Mouse (Mus musculus): ENCODE data around the gene Stambpl1. TPM values are rescaled to one million over a fixed set of nuclear protein-coding genes. Genes with fewer than 3 reads are reported as not detected.

Stambpl1 gene
- polyA plus RNA-seq, 1 experiment from 2014 or later = 3.6 TPM

- Histone ChIP-seq H3K9me3 (ENCODE audit: control insufficient read depth, low read length) (no peaks in the 10 kb centered on the region), H3K9ac (ENCODE audit: low read depth, low read length) (no peak overlapping the region), H3K4me2 (replicated peaks; ENCODE audit: low read depth, low read length) (no peak overlapping the region), H3K27me3 (ENCODE audit: control insufficient read depth, insufficient read depth, low read length) (no peaks in the 10 kb centered on the region), H3K4me3 (ENCODE audit: low read depth, low read length) (no peak overlapping the region), H3K36me3 (ENCODE audit: control insufficient read depth, insufficient read depth, low read length) (no peaks in the 10 kb centered on the region), H3K4me1 (replicated peaks; ENCODE audit: control insufficient read depth, insufficient read depth, low read length) (no peaks in the 10 kb centered on the region), H3K27ac (ENCODE audit: low read depth, low read length) (no peak overlapping the region)
- DNase-seq (ENCODE audit: low spot score) (no peak), ATAC-seq (ENCODE audit: low FRiP score) (no peak)
- WGBS = 93% methylated on average over 5 of the region's 5 CpGs
Measured at GRCm38 (mm10) chr19:34240273-34241039, 48.4 kb downstream of the Stambpl1 start.

DNA sequence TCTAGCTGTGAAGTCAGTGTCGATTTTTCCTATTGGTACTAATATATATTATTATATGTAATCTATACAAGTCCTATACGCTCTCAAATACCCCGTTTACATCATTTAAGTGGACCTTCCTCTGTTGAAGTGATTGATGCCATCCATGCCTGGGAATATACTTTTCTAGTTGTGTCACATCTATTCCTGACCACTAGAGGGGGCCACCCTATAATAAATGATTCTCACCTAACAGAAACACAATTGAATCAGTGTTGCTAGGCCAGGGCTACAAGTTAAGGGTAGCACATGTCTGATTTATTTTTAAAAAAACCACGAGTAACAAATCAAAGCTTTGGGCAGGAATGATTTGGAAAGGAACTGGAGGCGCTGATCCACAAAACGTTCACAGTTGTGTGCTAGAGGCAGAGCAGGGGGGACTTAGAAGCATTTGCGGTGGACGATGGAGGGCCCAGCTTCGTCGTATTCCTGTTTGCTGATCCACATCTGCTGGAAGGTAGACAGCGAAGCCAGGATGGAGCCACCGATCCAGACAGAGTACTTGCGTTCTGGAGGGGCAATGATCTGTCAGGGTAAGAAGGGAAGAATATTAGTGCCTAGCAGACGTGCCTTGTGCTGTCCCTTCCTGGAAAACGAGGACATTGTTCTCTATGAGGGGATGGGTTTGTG is 49.4 kb downstream of the Stambpl1 start:
- H3K36me3 ChIP-seq (ENCODE audit: control insufficient read depth, insufficient read depth, low read length) = no peaks in the 10 kb centered on the region
- H3K4me1 ChIP-seq (replicated peaks; ENCODE audit: control insufficient read depth, insufficient read depth, low read length) = no peaks in the 10 kb centered on the region
- no peak overlapping the region for H3K9ac ChIP-seq (ENCODE audit: low read depth, low read length)
- 68% methylated on average over 15 of the region's 15 CpGs for WGBS
- DNase-seq (ENCODE audit: low spot score) (peak; percentile 52), ATAC-seq (ENCODE audit: low FRiP score) (0 out of 2 replicates have a peak, but pooled peaks have one; percentile 45)
- H3K9me3 ChIP-seq (ENCODE audit: control insufficient read depth, low read length) = no peaks in the 10 kb centered on the region
- H3K4me3 ChIP-seq (ENCODE audit: low read depth, low read length) = no peak overlapping the region
- no peak overlapping the region for H3K27ac ChIP-seq (ENCODE audit: low read depth, low read length)
- no peak overlapping the region for H3K4me2 ChIP-seq (replicated peaks; ENCODE audit: low read depth, low read length)
- H3K27me3 ChIP-seq (ENCODE audit: control insufficient read depth, insufficient read depth, low read length) = no peaks in the 10 kb centered on the region

- Histone ChIP-seq H3K27ac (ENCODE audit: low read depth, low read length) (no peak overlapping the region), H3K9ac (ENCODE audit: low read depth, low read length) (no peak overlapping the region), H3K4me3 (ENCODE audit: low read depth, low read length) (no peak overlapping the region), H3K27me3 (ENCODE audit: control insufficient read depth, insufficient read depth, low read length) (no peaks in the 10 kb centered on the region), H3K4me2 (replicated peaks; ENCODE audit: low read depth, low read length) (no peak overlapping the region), H3K9me3 (ENCODE audit: control insufficient read depth, low read length) (no peaks in the 10 kb centered on the region), H3K4me1 (replicated peaks; ENCODE audit: control insufficient read depth, insufficient read depth, low read length) (no peaks in the 10 kb centered on the region), H3K36me3 (ENCODE audit: control insufficient read depth, insufficient read depth, low read length) (no peaks in the 10 kb centered on the region)
- ATAC-seq (ENCODE audit: low FRiP score) (no peak), DNase-seq (ENCODE audit: low spot score) (no peak)
Measured at GRCm38 (mm10) chr19:34242925-34243324, 50.9 kb downstream of the Stambpl1 start.

GRCm38 (mm10) chr19:34244056-34244455 is 52.0 kb downstream of the Stambpl1 start:
- WGBS = 21% methylated on average over 6 of the region's 6 CpGs
- ATAC-seq (ENCODE audit: low FRiP score) = no peak

DNA sequence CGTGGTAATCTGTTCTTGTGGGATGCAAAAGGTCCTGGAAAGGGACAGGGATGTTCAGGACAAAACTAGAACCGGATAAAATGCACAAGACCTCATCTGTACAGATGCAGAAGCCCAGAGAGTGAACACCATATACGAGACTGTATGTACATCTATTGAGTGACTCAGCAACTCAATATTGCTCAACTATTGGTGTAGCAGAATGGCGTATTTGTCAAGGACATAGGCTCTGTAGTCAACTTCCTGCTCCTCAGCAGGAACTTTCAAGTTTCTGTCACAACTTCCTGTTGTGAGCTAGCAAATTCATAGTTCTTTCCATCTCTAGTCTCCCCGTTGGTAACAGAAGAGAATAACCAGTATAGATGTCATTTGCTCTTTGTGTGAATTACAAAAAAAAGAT is 56.5 kb downstream of the Stambpl1 start:
- no peaks in the 10 kb centered on the region for H3K36me3 ChIP-seq (ENCODE audit: control insufficient read depth, insufficient read depth, low read length)
- DNase-seq (ENCODE audit: low spot score) (no peak), ATAC-seq (ENCODE audit: low FRiP score) (no peak)
- no peaks in the 10 kb centered on the region for H3K9me3 ChIP-seq (ENCODE audit: control insufficient read depth, low read length)
- H3K4me3 ChIP-seq (ENCODE audit: low read depth, low read length) = no peak overlapping the region
- no peaks in the 10 kb centered on the region for H3K4me1 ChIP-seq (replicated peaks; ENCODE audit: control insufficient read depth, insufficient read depth, low read length)
- WGBS = 85% methylated on average over 5 of the region's 5 CpGs
- no peak overlapping the region for H3K4me2 ChIP-seq (replicated peaks; ENCODE audit: low read depth, low read length)
- H3K9ac ChIP-seq (ENCODE audit: low read depth, low read length) = no peak overlapping the region
- no peaks in the 10 kb centered on the region for H3K27me3 ChIP-seq (ENCODE audit: control insufficient read depth, insufficient read depth, low read length)
- H3K27ac ChIP-seq (ENCODE audit: low read depth, low read length) = no peak overlapping the region

More at GRCm38 (mm10) chr19:34244056-34244455, 52.0 kb downstream of the Stambpl1 start:
- Histone ChIP-seq H3K4me1 (replicated peaks; ENCODE audit: control insufficient read depth, insufficient read depth, low read length) (no peaks in the 10 kb centered on the region), H3K27ac (ENCODE audit: low read depth, low read length) (no peak overlapping the region), H3K9me3 (ENCODE audit: control insufficient read depth, low read length) (no peaks in the 10 kb centered on the region), H3K36me3 (ENCODE audit: control insufficient read depth, insufficient read depth, low read length) (no peaks in the 10 kb centered on the region), H3K4me2 (replicated peaks; ENCODE audit: low read depth, low read length) (no peak overlapping the region), H3K9ac (ENCODE audit: low read depth, low read length) (no peak overlapping the region), H3K27me3 (ENCODE audit: control insufficient read depth, insufficient read depth, low read length) (no peaks in the 10 kb centered on the region), H3K4me3 (ENCODE audit: low read depth, low read length) (no peak overlapping the region)
- peak; percentile 84 for DNase-seq (ENCODE audit: low spot score)

GRCm38 (mm10) chr19:34250621-34251020 is 58.6 kb downstream of the Stambpl1 start:
- H3K4me1 ChIP-seq (replicated peaks; ENCODE audit: control insufficient read depth, insufficient read depth, low read length) = no peaks in the 10 kb centered on the region
- no peaks in the 10 kb centered on the region for H3K27me3 ChIP-seq (ENCODE audit: control insufficient read depth, insufficient read depth, low read length)
- WGBS = 86% methylated on average over 4 of the region's 4 CpGs
- no peak overlapping the region for H3K27ac ChIP-seq (ENCODE audit: low read depth, low read length)
- ATAC-seq (ENCODE audit: low FRiP score) = no peak
- H3K9ac ChIP-seq (ENCODE audit: low read depth, low read length) = no peak overlapping the region
- no peak overlapping the region for H3K4me2 ChIP-seq (replicated peaks; ENCODE audit: low read depth, low read length)
- no peaks in the 10 kb centered on the region for H3K36me3 ChIP-seq (ENCODE audit: control insufficient read depth, insufficient read depth, low read length)
- H3K4me3 ChIP-seq (ENCODE audit: low read depth, low read length) = no peak overlapping the region
- DNase-seq (ENCODE audit: low spot score) = no peak
- no peaks in the 10 kb centered on the region for H3K9me3 ChIP-seq (ENCODE audit: control insufficient read depth, low read length)

- Histone ChIP-seq H3K4me1 (replicated peaks; ENCODE audit: control insufficient read depth, insufficient read depth, low read length) (no peaks in the 10 kb centered on the region), H3K9ac (ENCODE audit: low read depth, low read length) (no peak overlapping the region), H3K27ac (ENCODE audit: low read depth, low read length) (no peak overlapping the region), H3K4me2 (replicated peaks; ENCODE audit: low read depth, low read length) (no peak overlapping the region), H3K36me3 (ENCODE audit: control insufficient read depth, insufficient read depth, low read length) (no peaks in the 10 kb centered on the region), H3K9me3 (ENCODE audit: control insufficient read depth, low read length) (no peaks in the 10 kb centered on the region), H3K27me3 (ENCODE audit: control insufficient read depth, insufficient read depth, low read length) (no peaks in the 10 kb centered on the region), H3K4me3 (ENCODE audit: low read depth, low read length) (no peak overlapping the region)
- 79% methylated on average over 2 of the region's 2 CpGs for WGBS
- ATAC-seq (ENCODE audit: low FRiP score) = no peak
- DNase-seq (ENCODE audit: low spot score) = no peak
Measured at GRCm38 (mm10) chr19:34251900-34252299, 59.9 kb downstream of the Stambpl1 start.

DNA sequence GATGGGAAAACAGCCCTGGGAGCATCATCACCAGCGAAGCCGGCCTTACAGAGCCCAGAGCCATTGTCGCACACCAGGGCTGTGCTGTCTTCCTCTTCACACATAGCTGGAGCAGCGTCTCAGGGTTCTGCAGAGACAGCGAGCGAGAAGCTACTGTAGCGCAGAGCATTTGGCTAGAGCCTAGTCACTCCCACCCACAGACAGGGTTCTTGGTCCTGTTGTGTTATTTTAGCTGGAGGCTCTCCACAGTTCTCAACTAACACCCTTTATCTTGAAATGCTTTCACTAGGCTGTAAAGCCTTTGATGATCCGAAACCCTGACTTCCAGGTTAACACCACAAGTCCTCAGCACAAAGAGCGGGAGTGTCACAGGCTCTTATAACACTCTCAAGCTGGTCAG is 60.4 kb downstream of the Stambpl1 start:
- Histone ChIP-seq H3K36me3 (ENCODE audit: control insufficient read depth, insufficient read depth, low read length) (no peaks in the 10 kb centered on the region), H3K4me1 (replicated peaks; ENCODE audit: control insufficient read depth, insufficient read depth, low read length) (no peaks in the 10 kb centered on the region), H3K27ac (ENCODE audit: low read depth, low read length) (no peak overlapping the region), H3K9me3 (ENCODE audit: control insufficient read depth, low read length) (no peaks in the 10 kb centered on the region), H3K27me3 (ENCODE audit: control insufficient read depth, insufficient read depth, low read length) (no peaks in the 10 kb centered on the region), H3K9ac (ENCODE audit: low read depth, low read length) (no peak overlapping the region), H3K4me2 (replicated peaks; ENCODE audit: low read depth, low read length) (no peak overlapping the region), H3K4me3 (ENCODE audit: low read depth, low read length) (no peak overlapping the region)
- DNase-seq (ENCODE audit: low spot score) = no peak
- WGBS = 78% methylated on average over 9 of the region's 9 CpGs
- ATAC-seq (ENCODE audit: low FRiP score) = no peak
